Mouse (Mus musculus) embryonic facial prominence, embryonic 12.5 days (tissue): ENCODE data around the gene Rps6ka2. TPM values are rescaled to one million over a fixed set of nuclear protein-coding genes. Genes with fewer than 3 reads are reported as not detected.

Experiments
- ATAC-seq: fragments of 200-750 bp; cut with Nextera tagmentation; 2 replicates; pipeline ENCODE4 v1.8.0; 2017; ENCODE audit not compliant: insufficient number of reproducible peaks, insufficient read depth, low FRiP score, low TSS enrichment
- H3K27ac ChIP-seq: fragments of 300-500 bp; sonication (generic); 2 replicates; pipeline ENCODE4 v1.5.1; 2016; ENCODE audit warnings: mild to moderate bottlenecking
- H3K27me3 ChIP-seq: fragments of 300-500 bp; sonication (generic); 2 replicates; pipeline ENCODE4 v1.6.1; 2016; ENCODE audit warnings: mild to moderate bottlenecking, moderate library complexity
- H3K36me3 ChIP-seq: fragments of 300-500 bp; sonication (generic); 2 replicates; pipeline ENCODE4 v1.6.1; 2016; ENCODE audit warnings: mild to moderate bottlenecking
- H3K4me1 ChIP-seq: fragments of 300-500 bp; sonication (generic); 2 replicates; pipeline ENCODE4 v1.6.1; 2016
- H3K4me2 ChIP-seq: fragments of 300-500 bp; sonication (generic); replicated peaks from 2 replicates; pipeline ENCODE4 v1.6.1; 2016; ENCODE audit warnings: mild to moderate bottlenecking, moderate library complexity
- H3K4me3 ChIP-seq: fragments of 300-500 bp; sonication (generic); 2 replicates; pipeline ENCODE4 v1.5.1; 2016; ENCODE audit warnings: mild to moderate bottlenecking
- H3K9ac ChIP-seq: fragments of 300-500 bp; sonication (generic); 2 replicates; pipeline ENCODE4 v1.6.1; 2016; ENCODE audit warnings: mild to moderate bottlenecking, moderate library complexity
- H3K9me3 ChIP-seq: fragments of 300-500 bp; sonication (generic); 2 replicates; pipeline ENCODE4 v1.6.1; 2016; ENCODE audit warnings: mild to moderate bottlenecking, moderate library complexity
- WGBS: fragments of 180-500 bp; shearing (Covaris S2); methylation state at CpG from one replicate; pipeline ENCODE4 v1.1.7; 2016; 5-methylcytosine and 5-hydroxymethylcytosine counted together
- polyA plus RNA-seq: library from polyadenylated mRNA; unstranded; fragments of >200 nt; fragmentation: Nextera tagmentation; extraction: Ambion mirVana; gene quantifications from 2 replicates; pipeline ENCODE4 v1.2.1, GENCODE M21; 2016

The Rps6ka2 gene
- polyA plus RNA-seq, 1 experiment from 2014 or later: 24.8 TPM

DNA sequence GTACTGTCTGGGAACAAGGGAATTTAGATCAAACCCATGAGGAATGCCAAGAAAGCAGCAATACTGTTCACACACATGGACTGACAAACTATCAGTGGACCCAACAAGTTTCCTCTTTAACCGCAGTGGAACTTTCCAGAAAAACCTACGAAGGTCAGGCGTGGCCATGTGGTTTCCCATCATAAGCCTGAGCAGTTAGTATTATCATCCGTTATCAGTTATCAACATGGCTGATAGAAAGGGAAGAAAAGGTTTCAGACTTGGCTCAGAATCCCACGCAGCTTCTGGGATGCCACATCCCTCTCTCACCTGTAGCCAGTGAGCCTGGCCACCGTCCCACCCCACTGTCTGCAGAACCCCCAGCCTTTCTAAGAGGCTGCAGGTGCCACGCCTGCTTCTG lies 23.4 kb upstream of the Rps6ka2 start:
- H3K4me1 ChIP-seq: no peaks in the 10 kb centered on the region
- no peak for ATAC-seq
- no peaks in the 10 kb centered on the region for H3K27me3 ChIP-seq
- no peak overlapping the region for H3K9ac ChIP-seq
- H3K4me2 ChIP-seq: no peak overlapping the region
- 91% methylated on average over 7 of the region's 7 CpGs for WGBS
- no peaks in the 10 kb centered on the region for H3K36me3 ChIP-seq
- H3K4me3 ChIP-seq: no peak overlapping the region
- no peaks in the 10 kb centered on the region for H3K9me3 ChIP-seq
- H3K27ac ChIP-seq: no peak overlapping the region

DNA sequence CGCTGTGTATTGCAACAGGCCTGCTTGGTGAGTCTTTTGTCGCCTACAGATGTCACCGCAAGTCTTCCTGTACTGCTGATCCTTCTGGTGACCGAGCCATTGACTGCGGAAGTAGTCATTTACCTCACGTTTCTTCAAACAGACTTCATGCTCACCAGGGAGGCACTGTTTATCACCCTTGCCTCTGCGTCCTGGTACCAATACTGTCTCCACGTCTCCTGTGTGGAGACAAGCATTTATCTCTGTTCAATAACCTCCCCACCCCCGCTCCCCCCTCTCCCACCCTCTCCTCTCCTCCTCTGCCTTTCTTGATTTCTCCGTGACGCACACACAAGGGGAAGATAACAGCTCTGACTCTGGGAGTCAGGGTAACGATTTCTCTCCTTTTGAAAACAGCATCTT lies 22.0 kb upstream of the Rps6ka2 start:
- Histone ChIP-seq H3K27me3 (no peaks in the 10 kb centered on the region), H3K4me3 (no peak overlapping the region)
- ATAC-seq: no peak

DNA sequence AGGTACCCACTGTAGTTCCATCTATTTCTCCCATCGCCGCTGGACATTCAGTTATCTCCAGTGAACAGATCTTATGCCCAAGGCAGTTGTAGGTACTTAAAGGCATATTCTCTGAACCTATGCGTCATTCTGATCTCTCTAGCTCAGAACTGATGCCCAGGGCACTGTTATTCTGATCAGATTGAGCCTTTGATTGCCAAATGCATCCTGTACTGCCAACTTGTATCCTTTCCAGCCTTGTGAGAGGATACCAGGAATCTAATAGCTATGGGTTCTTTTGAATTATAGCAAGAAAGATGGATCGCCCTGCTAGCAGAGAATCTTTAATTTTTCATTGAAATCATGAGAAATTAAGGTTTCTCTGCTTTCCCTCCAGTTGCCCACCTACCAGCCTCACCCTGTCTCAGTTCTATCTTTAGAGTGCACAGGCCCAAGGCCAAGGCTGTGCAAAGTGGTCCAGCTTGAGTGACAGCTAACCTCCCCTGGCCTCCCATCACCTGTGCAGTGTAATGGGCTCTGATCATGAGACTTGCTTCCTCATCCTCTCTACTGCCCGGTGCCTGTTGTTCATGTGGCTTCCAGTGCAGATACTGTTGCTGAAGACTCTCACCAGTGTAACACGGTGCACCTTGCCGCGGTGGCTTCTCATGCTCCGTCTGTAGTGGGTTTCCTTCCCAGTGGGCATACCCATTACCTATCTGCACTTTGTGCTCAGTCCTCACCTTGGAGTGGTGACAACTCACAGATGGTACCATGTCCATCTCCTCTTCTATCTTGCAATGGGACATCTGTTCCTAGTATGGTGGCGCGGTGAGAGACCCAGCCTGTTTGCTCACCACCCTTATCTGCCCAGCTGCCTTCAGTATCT lies 20.4 kb upstream of the Rps6ka2 start:
- H3K27ac ChIP-seq: no peak overlapping the region
- H3K9me3 ChIP-seq: no peaks in the 10 kb centered on the region
- no peak overlapping the region for H3K4me3 ChIP-seq
- 92% methylated on average over 11 of the region's 11 CpGs for WGBS
- ATAC-seq: no peak
- H3K27me3 ChIP-seq: no peaks in the 10 kb centered on the region
- H3K9ac ChIP-seq: no peak overlapping the region
- no peaks in the 10 kb centered on the region for H3K36me3 ChIP-seq
- no peaks in the 10 kb centered on the region for H3K4me1 ChIP-seq
- no peak overlapping the region for H3K4me2 ChIP-seq

More for the DNA sequence above, 22.0 kb upstream of the Rps6ka2 start:
- no peaks in the 10 kb centered on the region for H3K9me3 ChIP-seq
- no peaks in the 10 kb centered on the region for H3K4me1 ChIP-seq
- no peaks in the 10 kb centered on the region for H3K36me3 ChIP-seq
- H3K9ac ChIP-seq: no peak overlapping the region
- 62% methylated on average over 12 of the region's 12 CpGs for WGBS
- no peak overlapping the region for H3K4me2 ChIP-seq
- H3K27ac ChIP-seq: no peak overlapping the region

DNA sequence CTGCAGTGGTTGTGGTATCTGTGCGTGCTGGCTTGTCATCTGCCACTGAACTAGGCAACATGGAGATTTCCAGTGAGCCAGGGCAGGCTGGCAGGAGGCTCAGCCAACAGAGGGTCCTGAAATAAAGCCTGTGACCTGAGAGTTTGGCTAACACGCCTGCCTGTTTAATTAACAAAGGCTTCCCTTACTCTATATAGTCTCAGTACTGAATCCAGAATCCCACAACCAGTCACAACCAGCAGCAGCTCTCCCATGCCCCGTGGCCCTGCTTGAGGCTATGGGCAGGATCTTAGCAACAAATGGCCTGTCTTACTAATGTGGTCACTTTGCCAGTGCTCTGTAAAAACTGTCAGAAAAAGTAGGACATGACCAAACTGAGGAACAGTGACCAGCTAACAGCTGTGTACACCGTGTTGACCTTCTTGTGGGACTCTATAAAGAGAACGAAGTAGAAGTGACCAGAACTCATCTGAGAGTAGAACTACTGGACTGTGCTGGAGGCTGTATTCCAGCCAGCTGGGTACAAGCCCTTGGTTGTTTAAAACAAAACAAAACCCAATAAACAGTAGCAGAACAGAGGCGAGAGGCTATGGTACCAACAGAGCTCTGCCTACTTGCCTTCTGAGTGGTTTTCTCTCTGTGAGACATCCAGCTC lies 18.3 kb upstream of the Rps6ka2 start:
- 79% methylated on average over 6 of the region's 6 CpGs for WGBS
- H3K4me3 ChIP-seq: no peak overlapping the region
- no peak for ATAC-seq
- H3K4me2 ChIP-seq: no peak overlapping the region
- no peaks in the 10 kb centered on the region for H3K4me1 ChIP-seq
- no peaks in the 10 kb centered on the region for H3K36me3 ChIP-seq
- no peaks in the 10 kb centered on the region for H3K27me3 ChIP-seq
- no peaks in the 10 kb centered on the region for H3K9me3 ChIP-seq
- H3K9ac ChIP-seq: no peak overlapping the region
- H3K27ac ChIP-seq: no peak overlapping the region

DNA sequence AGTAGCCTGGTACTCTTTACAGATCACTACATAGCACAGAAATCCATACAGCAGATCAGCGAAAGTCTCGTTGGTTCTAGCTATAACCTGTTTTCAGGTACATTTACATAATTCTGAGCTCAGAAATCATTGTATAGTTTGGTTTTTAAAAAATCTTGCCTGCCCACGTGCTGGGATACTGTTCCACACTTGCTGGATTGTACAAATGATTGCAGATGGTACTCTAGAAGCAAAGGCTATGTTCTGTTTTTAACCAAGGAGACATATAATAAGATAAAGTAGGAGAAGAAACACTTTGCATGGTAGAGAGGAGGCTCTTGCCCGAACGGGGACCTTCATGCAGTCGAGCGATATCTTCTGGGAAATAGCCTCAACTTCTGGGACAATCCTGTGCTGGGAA lies 17.3 kb upstream of the Rps6ka2 start:
- ATAC-seq: no peak
- H3K4me1 ChIP-seq: no peaks in the 10 kb centered on the region
- no peaks in the 10 kb centered on the region for H3K9me3 ChIP-seq
- no peaks in the 10 kb centered on the region for H3K36me3 ChIP-seq
- WGBS: 89% methylated on average over 7 of the region's 7 CpGs
- no peaks in the 10 kb centered on the region for H3K27me3 ChIP-seq
- H3K4me2 ChIP-seq: no peak overlapping the region
- H3K4me3 ChIP-seq: no peak overlapping the region
- H3K27ac ChIP-seq: no peak overlapping the region
- no peak overlapping the region for H3K9ac ChIP-seq

DNA sequence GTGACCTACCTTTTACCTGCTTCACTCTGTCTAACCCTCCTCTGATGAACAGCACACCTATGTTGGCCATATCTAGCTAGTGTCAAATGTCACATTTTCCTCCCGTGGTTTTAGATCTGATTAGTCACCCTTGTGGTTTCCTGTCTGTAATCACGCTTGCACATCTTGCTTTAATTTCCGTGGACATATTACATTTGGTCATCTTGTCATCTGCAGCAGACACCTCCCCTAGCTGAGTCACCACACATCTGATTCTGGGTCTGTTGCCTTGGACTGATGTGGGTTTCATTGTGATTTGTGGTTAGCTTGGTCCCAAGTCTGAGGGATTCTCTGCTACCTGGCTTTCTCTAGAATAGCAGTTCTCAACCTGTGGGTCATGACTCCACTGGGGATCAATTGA lies 6.0 kb upstream of the Rps6ka2 start:
- H3K4me1 ChIP-seq: peaks cover 7% of the 10 kb centered on the region
- no peaks in the 10 kb centered on the region for H3K36me3 ChIP-seq
- H3K27me3 ChIP-seq: no peaks in the 10 kb centered on the region
- H3K4me3 ChIP-seq: no peak overlapping the region
- no peak overlapping the region for H3K27ac ChIP-seq
- H3K9ac ChIP-seq: no peak overlapping the region
- ATAC-seq: no peak
- WGBS: 37% methylated on average over 3 of the region's 3 CpGs
- H3K9me3 ChIP-seq: no peaks in the 10 kb centered on the region
- H3K4me2 ChIP-seq: no peak overlapping the region

DNA sequence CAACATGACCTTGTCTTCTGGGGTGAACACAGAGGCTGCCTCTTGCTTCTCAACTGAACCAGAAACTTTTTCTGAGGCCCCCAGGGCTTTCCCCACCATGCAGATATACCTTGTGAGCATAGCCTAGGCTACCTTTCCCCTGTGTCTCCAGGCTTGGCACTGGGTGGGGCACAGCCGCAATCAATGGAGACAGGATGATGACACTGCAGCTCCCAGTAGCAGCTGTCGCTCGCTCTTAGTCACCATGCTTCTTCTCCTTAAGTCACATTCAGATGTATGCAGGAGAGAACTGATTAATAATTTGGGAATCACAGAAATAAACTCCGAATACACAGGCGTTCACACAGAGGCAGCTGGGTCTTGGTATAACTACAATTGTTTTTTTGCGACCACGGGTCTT lies 4.4 kb upstream of the Rps6ka2 start:
- no peak for ATAC-seq
- Histone ChIP-seq H3K27me3 (no peaks in the 10 kb centered on the region), H3K27ac (no peak overlapping the region), H3K4me3 (no peak overlapping the region), H3K9ac (no peak overlapping the region), H3K4me1 (peaks cover 10% of the 10 kb centered on the region), H3K9me3 (no peaks in the 10 kb centered on the region), H3K4me2 (no peak overlapping the region), H3K36me3 (no peaks in the 10 kb centered on the region)
- 95% methylated on average over 7 of the region's 7 CpGs for WGBS

DNA sequence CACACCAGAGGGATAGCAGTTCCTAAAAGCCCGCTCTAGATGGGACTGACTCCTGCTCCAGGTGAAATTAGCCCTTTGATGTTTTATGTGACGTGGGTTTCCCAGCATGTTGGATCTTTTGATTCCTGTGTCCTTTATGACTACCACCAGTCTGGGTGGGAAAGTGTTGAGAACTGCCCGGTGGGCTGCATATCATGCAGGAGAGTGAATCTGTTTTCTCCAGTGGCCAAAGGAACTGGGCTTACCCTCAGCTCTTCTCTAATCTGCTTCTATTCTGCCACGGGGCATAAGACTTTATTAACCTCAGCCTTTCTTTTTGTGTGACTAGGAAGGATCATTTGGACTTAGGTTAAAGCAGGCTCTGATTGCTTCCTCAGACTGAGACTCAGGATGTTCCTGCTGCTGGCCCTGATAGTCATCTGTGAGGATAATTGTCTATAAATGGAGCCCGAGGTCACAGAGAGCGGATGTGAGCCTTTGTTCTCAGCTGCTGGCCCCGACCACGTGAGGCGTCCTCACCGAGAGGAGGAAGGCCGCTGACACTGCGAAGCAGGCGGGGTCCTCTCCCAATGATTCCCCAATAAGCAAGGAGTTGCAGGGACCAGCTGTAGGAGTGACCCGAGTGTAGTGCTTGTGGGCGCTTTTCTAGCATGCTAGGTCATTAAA lies 821 bp upstream of the Rps6ka2 start:
- WGBS: 9% methylated on average over 15 of the region's 15 CpGs
- H3K27ac ChIP-seq: peak overlapping the region; percentile 88
- no peaks in the 10 kb centered on the region for H3K27me3 ChIP-seq
- H3K36me3 ChIP-seq: no peaks in the 10 kb centered on the region
- peak overlapping the region; percentile 80 for H3K4me2 ChIP-seq
- no peaks in the 10 kb centered on the region for H3K9me3 ChIP-seq
- H3K9ac ChIP-seq: peak overlapping the region; percentile 39
- H3K4me1 ChIP-seq: peaks cover 29% of the 10 kb centered on the region
- peak; percentile 49 for ATAC-seq
- peak overlapping the region; percentile 74 for H3K4me3 ChIP-seq

DNA sequence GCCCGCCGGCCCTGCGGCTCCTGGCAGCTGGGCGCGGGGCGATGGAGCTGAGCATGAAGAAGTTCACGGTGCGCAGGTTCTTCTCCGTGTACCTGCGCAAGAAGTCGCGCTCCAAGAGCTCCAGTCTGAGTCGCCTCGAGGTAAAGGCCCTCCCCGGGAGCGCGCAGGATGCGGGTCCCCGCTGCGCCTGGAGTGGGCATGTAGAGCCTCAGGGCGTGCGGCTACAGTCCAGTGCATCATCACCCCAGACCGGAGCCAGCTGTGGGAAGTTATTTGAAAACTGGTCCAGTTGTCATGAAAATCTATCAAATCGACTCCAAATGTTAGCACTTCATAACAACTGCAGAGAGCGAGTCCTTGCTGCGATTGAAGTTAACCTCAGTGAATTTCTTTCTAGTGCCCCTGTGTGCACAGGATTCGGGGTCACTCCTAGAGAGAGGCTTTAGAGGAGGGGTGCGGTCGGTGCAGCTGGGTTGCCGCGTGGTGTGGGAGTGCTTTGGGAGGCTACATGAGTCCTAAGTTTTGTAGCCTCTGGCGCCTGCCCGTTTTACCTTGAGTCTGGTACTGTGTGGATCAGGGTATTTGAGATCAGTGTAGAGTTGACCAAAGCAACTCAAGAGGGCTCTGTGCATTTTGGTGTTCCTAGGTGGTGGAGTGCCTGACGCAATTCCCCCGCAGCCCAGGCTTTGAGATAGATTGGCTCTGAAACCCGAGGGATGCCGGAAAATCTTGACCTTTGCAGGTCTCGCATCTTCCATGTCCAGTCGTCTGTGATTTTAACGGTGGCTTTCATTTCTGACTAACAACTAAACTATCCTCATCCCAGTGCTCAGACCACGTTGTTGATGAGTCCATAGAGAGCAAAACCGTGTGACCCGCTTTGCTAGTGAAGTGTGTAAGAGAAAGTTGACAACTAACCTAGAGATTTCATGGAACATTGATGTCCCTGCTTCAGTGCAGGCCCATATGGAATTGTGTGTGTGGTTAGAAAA lies 685 bp downstream of the Rps6ka2 start:
- Histone ChIP-seq H3K27me3 (no peaks in the 10 kb centered on the region), H3K9me3 (no peaks in the 10 kb centered on the region), H3K4me2 (peak overlapping the region; percentile 80), H3K36me3 (no peaks in the 10 kb centered on the region), H3K27ac (peak overlapping the region; percentile 76), H3K4me1 (peaks cover 29% of the 10 kb centered on the region), H3K4me3 (peak overlapping the region; percentile 74), H3K9ac (peak overlapping the region; percentile 83)
- 2% methylated on average over 43 of the region's 43 CpGs for WGBS
- ATAC-seq: no peak

DNA sequence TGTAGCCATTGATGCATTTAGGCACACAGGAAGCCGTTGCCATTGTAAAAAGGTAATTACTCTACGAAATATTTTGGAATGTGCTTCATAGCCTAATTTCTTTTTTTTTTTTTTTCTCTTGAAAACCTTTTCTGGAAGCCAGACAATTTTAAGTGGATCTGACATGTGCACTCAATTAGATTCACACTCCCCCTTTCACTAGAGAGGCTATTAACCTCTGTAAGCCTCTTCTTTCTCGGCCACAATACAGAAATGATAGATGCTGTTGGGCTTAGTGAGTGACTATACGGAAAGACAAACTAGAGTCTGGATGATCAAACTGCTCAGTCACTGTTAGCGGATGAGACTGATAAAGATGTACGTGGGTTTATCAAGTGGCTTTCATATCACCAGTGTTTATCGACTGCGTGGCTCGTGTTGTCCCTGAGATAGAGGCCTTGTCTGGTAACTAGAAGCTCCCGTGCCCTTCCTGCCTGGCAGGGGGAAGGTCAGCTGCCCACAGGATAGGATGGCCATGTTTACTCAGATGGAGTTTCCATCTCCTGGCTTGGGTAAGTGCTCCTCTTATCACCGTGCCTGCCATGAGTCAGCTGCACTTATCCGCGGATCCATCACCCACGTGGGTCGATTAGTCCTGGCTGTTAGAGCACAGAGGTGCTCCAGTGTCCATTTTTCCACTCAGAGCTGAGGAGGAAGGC lies 3.6 kb downstream of the Rps6ka2 start:
- Histone ChIP-seq H3K4me3 (no peak overlapping the region), H3K27me3 (no peaks in the 10 kb centered on the region), H3K27ac (no peak overlapping the region), H3K9me3 (no peaks in the 10 kb centered on the region), H3K4me2 (no peak overlapping the region), H3K9ac (no peak overlapping the region), H3K36me3 (no peaks in the 10 kb centered on the region), H3K4me1 (peaks cover 35% of the 10 kb centered on the region)
- no peak for ATAC-seq
- WGBS: 45% methylated on average over 15 of the region's 15 CpGs

DNA sequence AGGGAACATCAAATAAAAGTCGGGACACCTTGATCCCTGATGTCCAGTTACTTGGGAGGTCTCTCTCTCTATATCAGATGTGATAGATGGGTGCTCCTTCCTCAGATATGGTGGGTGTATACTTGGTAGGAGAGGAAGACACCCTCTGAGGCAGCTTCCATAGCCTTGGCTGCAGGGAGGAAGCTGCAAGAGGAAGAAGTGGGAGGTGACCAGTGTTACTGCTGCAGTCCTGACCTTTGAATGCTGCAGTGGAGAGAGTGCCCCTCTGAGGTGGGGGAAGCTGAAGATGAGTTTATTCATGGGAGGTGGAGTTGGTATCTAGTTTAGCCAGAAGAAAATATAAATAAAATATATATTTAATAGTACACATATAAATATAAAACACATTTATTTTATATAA lies 5.4 kb downstream of the Rps6ka2 start:
- no peak for ATAC-seq
- Histone ChIP-seq H3K4me2 (no peak overlapping the region), H3K4me1 (peaks cover 27% of the 10 kb centered on the region), H3K9ac (no peak overlapping the region), H3K36me3 (no peaks in the 10 kb centered on the region), H3K27me3 (no peaks in the 10 kb centered on the region), H3K9me3 (no peaks in the 10 kb centered on the region), H3K27ac (no peak overlapping the region), H3K4me3 (no peak overlapping the region)
- WGBS: 79% methylated on average over 1 of the region's 1 CpGs
